8 mouse cellular contexts compared by ENCODE assay signal in the genomic region with DNA sequence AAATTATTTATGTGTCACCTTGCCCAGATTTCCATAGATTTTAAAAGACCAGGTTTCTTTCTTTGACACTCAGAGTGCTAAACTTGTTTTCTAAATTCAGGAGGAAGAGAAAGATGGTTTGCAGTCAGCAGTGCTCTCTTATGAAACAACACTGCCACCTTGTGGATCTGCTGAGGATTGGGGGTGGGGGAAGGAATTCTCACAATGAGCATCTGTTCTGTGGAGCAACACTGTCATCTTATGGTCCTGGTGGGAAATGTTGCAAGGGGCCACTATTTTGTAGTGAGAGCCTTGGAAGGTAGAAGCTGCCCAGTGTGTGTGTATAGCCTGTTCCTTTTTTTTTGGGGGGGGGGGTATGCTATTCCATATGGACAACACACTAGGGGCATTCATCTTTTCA. TPM values are rescaled to one million over a fixed set of nuclear protein-coding genes. Genes with fewer than 3 reads are reported as not detected.
DNase-seq lines count a peak whose midpoint lies in the region; ATAC-seq lines count a peak whose summit lies in the region.

No protein-coding gene starts in this region.

- ATAC-seq in midbrain, embryonic 11.5 days (ENCODE audit: low FRiP score): peak; percentile 72

- intact Hi-C loops in left cerebral cortex, postnatal 25 days (cut with DNase I): loop anchor here (1.0 to 10.0 kb wide), 6 partner anchors 165 to 1405 kb away; partner anchors contain the start of gene Hcfc1

- H3K4me1 ChIP-seq in midbrain, embryonic 11.5 days (ENCODE audit: control insufficient read depth, insufficient read depth, low read length): no peaks in the 10 kb centered on the region

- no peak overlapping the region for H3K4me2 ChIP-seq in midbrain, embryonic 11.5 days

- DNase-seq in urinary bladder, postnatal 14 days (ENCODE audit: low spot score): peak; percentile 58
- DNase-seq in urinary bladder, postnatal 10 days (ENCODE audit: low spot score): no peak
- peak; percentile 50 for DNase-seq in embryo, embryonic 11.5 days (ENCODE audit: low read depth, low spot score)
- peak; percentile 35 to 45 for DNase-seq in gastrocnemius, postnatal 4 days (ENCODE audit: low spot score in 2 of 2)
- peak; percentile 49 for DNase-seq in kidney, adult 11 months
- DNase-seq in left cerebral cortex, postnatal 25 days (ENCODE audit: low spot score in 2 of 2): peak; percentile 64 to 81
- DNase-seq in midbrain, embryonic 11.5 days (ENCODE audit: low spot score, missing footprints): peak; percentile 91
- peak; percentile 30 for DNase-seq in right cerebral cortex, postnatal 4 days

- H3K27me3 ChIP-seq in midbrain, embryonic 11.5 days (ENCODE audit: control insufficient read depth, insufficient read depth, low read length): no peaks in the 10 kb centered on the region

- no peaks in the 10 kb centered on the region for H3K9me3 ChIP-seq in midbrain, embryonic 11.5 days (ENCODE audit: control insufficient read depth, low read length)

- no peak overlapping the region for H3K27ac ChIP-seq in midbrain, embryonic 11.5 days (ENCODE audit: low read depth, low read length)

- no peak overlapping the region for H3K9ac ChIP-seq in midbrain, embryonic 11.5 days (ENCODE audit: low read length)

- H3K36me3 ChIP-seq in midbrain, embryonic 11.5 days (ENCODE audit: control insufficient read depth, insufficient read depth, low read length): no peaks in the 10 kb centered on the region

- no peak overlapping the region for H3K4me3 ChIP-seq in midbrain, embryonic 11.5 days (ENCODE audit: low read depth, low read length)

RNA-seq across cellular contexts. Expression of gene G6pdx, which starts 15.6 kb away (rescaled TPM):
- total RNA-seq in gastrocnemius, postnatal 4 days (2021): 10 to 100 TPM; 14.0 to 16.2 TPM
- total RNA-seq in left cerebral cortex, postnatal 25 days (2021): 10 to 100 TPM; 23.8 to 26.0 TPM
- 56.2 and 56.4 TPM in 2 replicates for polyA plus RNA-seq in midbrain, embryonic 11.5 days (2014; fragmentation: Nextera tagmentation; extraction: Ambion mirVana)

RNA-seq across cellular contexts. Expression of gene Ikbkg, which starts 20.3 kb away (rescaled TPM):
- total RNA-seq in gastrocnemius, postnatal 4 days (2021): 10 to 100 TPM; 35.2 to 39.4 TPM
- total RNA-seq in left cerebral cortex, postnatal 25 days (2021): 10 to 100 TPM; 50.0 to 51.5 TPM
- 22.8 and 24.8 TPM in 2 replicates for polyA plus RNA-seq in midbrain, embryonic 11.5 days (2014; fragmentation: Nextera tagmentation; extraction: Ambion mirVana)

RNA-seq across cellular contexts. Expression of gene Fam3a, which starts 20.3 kb away (rescaled TPM):
- 10 to 100 TPM; 20.7 to 26.2 TPM for total RNA-seq in gastrocnemius, postnatal 4 days (2021)
- 10 to 100 TPM; 17.4 to 19.3 TPM for total RNA-seq in left cerebral cortex, postnatal 25 days (2021)
- polyA plus RNA-seq in midbrain, embryonic 11.5 days (2014; fragmentation: Nextera tagmentation; extraction: Ambion mirVana): 26.2 and 27.3 TPM in 2 replicates

RNA-seq across cellular contexts. Expression of gene Slc10a3, which starts 40.2 kb away (rescaled TPM):
- total RNA-seq in gastrocnemius, postnatal 4 days (2021): 1 to 10 TPM; 5.5 to 6.7 TPM
- total RNA-seq in left cerebral cortex, postnatal 25 days (2021): 1 to 10 TPM; 2.7 to 3.7 TPM
- 8.5 and 9.0 TPM in 2 replicates for polyA plus RNA-seq in midbrain, embryonic 11.5 days (2014; fragmentation: Nextera tagmentation; extraction: Ambion mirVana)

RNA-seq across cellular contexts. Expression of gene Ubl4a, which starts 40.4 kb away (rescaled TPM):
- total RNA-seq in gastrocnemius, postnatal 4 days (2021): 10 to 100 TPM; 46.4 to 50.2 TPM
- total RNA-seq in left cerebral cortex, postnatal 25 days (2021): 10 to 100 TPM; 73.7 to 80.0 TPM
- polyA plus RNA-seq in midbrain, embryonic 11.5 days (2014; fragmentation: Nextera tagmentation; extraction: Ambion mirVana): 74.3 and 76.5 TPM in 2 replicates
